Mouse (Mus musculus): Measurements from ENCODE around the gene Tmed10. TPM values are rescaled to one million over a fixed set of nuclear protein-coding genes. Genes with fewer than 3 reads are reported as not detected.

The Tmed10 gene
- polyA plus RNA-seq, 1 experiment from 2014 or later, result 295 TPM

DNA sequence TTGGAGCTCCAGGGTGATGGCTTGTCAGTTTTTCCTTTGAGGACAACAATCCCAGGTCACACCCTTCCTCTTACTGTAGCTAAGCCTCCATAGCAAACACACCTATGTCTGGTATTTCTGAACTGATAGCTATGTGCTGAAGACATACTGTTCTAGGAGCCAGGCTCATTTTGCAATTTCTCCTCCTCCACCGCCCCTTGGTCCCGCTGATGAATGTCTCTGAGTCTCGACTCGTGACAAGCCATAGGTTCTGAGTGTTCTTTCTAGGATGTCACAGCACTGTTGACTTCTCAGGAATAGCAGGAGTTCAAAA lies 23.3 kb upstream of the Tmed10 start:
- ATAC-seq (ENCODE audit: insufficient number of reproducible peaks, low FRiP score, low TSS enrichment, low read depth), result no peak
- Histone ChIP-seq H3K27me3 (ENCODE audit: control insufficient read depth, insufficient read depth, low read length) (no peaks in the 10 kb centered on the region), H3K27ac (replicated peaks; ENCODE audit: low read depth, low read length) (no peak overlapping the region), H3K36me3 (ENCODE audit: control insufficient read depth, insufficient read depth, low read length) (no peaks in the 10 kb centered on the region), H3K4me3 (ENCODE audit: low read depth, low read length) (no peak overlapping the region), H3K9me3 (ENCODE audit: control insufficient read depth, low read length) (no peaks in the 10 kb centered on the region), H3K9ac (ENCODE audit: low read length) (no peak overlapping the region), H3K4me1 (ENCODE audit: control insufficient read depth, insufficient read depth, low read length) (no peaks in the 10 kb centered on the region), H3K4me2 (ENCODE audit: low read depth, severe bottlenecking) (no peak overlapping the region)
- DNase-seq (ENCODE audit: low spot score), result no peak
- WGBS, result 85% methylated on average over 4 of the region's 4 CpGs

DNA sequence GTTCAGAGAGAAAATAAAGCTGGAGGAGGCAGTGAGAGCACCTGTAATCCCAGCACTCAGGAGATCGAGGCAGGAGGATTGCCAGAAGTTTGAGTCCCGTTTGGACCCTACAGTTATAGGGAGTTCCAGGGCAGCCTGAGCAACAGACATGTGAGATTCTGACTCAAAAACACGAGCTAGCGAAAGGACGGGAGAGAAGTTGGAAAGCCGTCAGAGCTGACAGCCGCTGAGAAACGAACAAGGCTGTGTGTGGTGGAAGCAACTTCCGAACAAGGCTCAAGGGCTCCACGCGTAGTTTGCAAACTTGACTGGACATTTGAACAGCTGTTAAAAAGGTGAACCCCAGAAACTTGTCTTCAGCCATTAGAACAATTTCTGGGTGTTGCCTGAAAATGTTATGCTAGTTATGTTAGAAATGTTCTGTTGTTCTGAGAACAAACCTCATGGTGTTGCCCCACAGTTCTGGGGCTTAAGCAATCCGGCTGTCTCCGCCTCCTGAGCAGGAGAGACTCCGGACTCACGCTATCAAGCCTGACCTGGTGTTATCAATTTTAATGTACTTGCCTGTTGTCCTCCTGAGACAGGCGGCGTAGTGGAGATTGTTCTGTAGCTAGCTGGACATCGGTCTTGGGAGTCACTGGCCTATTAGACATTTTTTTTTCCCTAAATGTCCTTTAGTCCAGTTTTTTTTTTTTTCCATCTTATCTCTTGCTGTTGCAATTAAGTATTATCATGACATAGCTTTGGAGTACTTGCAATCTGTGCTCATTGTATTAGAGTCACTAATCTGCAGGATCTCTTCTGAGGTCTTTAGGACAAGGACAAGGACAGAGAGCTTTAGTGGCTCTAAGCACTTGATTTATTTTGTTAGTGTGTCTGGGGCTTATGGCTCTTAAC lies 22.7 kb upstream of the Tmed10 start:
- no peaks in the 10 kb centered on the region for H3K36me3 ChIP-seq (ENCODE audit: control insufficient read depth, insufficient read depth, low read length)
- H3K4me1 ChIP-seq (ENCODE audit: control insufficient read depth, insufficient read depth, low read length), result no peaks in the 10 kb centered on the region
- no peak overlapping the region for H3K4me3 ChIP-seq (ENCODE audit: low read depth, low read length)
- H3K27ac ChIP-seq (replicated peaks; ENCODE audit: low read depth, low read length), result no peak overlapping the region
- no peaks in the 10 kb centered on the region for H3K9me3 ChIP-seq (ENCODE audit: control insufficient read depth, low read length)
- ATAC-seq (ENCODE audit: insufficient number of reproducible peaks, low FRiP score, low TSS enrichment, low read depth) (no peak), DNase-seq (ENCODE audit: low spot score) (no peak)
- H3K27me3 ChIP-seq (ENCODE audit: control insufficient read depth, insufficient read depth, low read length), result no peaks in the 10 kb centered on the region
- no peak overlapping the region for H3K4me2 ChIP-seq (ENCODE audit: low read depth, severe bottlenecking)
- 82% methylated on average over 18 of the region's 18 CpGs for WGBS
- no peak overlapping the region for H3K9ac ChIP-seq (ENCODE audit: low read length)

DNA sequence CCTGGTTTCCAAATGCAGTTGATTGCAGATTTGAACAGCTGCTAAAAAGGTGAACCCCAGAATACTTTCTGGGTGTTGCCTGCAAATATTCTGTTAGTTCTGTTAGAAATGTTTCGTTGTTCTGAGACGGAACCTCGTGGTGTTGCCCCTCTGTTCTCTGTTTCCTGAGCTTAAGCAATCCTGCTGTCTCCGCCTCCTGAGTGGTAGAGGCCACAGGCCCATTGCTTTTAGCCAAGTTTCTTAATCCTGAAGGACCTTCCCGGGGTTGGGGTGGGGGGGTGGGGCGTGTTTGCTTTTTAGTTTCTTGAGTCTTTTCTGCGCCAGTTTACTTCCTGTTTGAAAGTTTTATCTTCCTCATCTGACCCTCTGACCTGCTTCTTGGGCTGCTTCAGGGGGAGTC lies 19.3 kb upstream of the Tmed10 start:
- Histone ChIP-seq H3K36me3 (ENCODE audit: control insufficient read depth, insufficient read depth, low read length) (no peaks in the 10 kb centered on the region), H3K4me3 (ENCODE audit: low read depth, low read length) (no peak overlapping the region), H3K27ac (replicated peaks; ENCODE audit: low read depth, low read length) (no peak overlapping the region), H3K9me3 (ENCODE audit: control insufficient read depth, low read length) (no peaks in the 10 kb centered on the region), H3K4me1 (ENCODE audit: control insufficient read depth, insufficient read depth, low read length) (no peaks in the 10 kb centered on the region), H3K9ac (ENCODE audit: low read length) (no peak overlapping the region), H3K4me2 (ENCODE audit: low read depth, severe bottlenecking) (no peak overlapping the region), H3K27me3 (ENCODE audit: control insufficient read depth, insufficient read depth, low read length) (no peaks in the 10 kb centered on the region)
- no peak for ATAC-seq (ENCODE audit: insufficient number of reproducible peaks, low FRiP score, low TSS enrichment, low read depth)
- 62% methylated on average over 7 of the region's 7 CpGs for WGBS
- DNase-seq (ENCODE audit: low spot score), result no peak

DNA sequence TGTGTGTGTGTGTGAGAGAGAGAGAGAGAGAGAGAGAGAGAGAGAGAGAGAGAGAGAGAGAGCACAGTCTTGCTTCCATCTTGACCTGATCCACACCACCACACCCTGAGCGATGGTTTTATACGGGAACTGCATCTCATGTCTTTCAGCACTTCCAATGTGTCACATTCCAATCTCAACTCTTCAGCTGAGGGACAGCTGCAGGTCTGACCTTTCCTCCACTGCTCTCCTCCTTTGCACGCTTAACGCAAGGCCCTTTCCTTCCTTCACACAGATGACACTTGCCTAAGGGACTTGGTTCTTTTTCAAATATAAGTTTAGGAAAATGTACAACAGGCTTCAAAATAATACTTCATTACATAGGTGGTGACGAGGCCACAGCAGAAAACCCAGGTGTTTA lies 18.9 kb upstream of the Tmed10 start:
- Histone ChIP-seq H3K9me3 (ENCODE audit: control insufficient read depth, low read length) (no peaks in the 10 kb centered on the region), H3K27me3 (ENCODE audit: control insufficient read depth, insufficient read depth, low read length) (no peaks in the 10 kb centered on the region), H3K4me2 (ENCODE audit: low read depth, severe bottlenecking) (no peak overlapping the region), H3K9ac (ENCODE audit: low read length) (no peak overlapping the region), H3K27ac (replicated peaks; ENCODE audit: low read depth, low read length) (no peak overlapping the region), H3K36me3 (ENCODE audit: control insufficient read depth, insufficient read depth, low read length) (no peaks in the 10 kb centered on the region), H3K4me1 (ENCODE audit: control insufficient read depth, insufficient read depth, low read length) (no peaks in the 10 kb centered on the region), H3K4me3 (ENCODE audit: low read depth, low read length) (no peak overlapping the region)
- WGBS, result 80% methylated on average over 5 of the region's 5 CpGs
- no peak for ATAC-seq (ENCODE audit: insufficient number of reproducible peaks, low FRiP score, low TSS enrichment, low read depth)
- DNase-seq (ENCODE audit: low spot score), result no peak

DNA sequence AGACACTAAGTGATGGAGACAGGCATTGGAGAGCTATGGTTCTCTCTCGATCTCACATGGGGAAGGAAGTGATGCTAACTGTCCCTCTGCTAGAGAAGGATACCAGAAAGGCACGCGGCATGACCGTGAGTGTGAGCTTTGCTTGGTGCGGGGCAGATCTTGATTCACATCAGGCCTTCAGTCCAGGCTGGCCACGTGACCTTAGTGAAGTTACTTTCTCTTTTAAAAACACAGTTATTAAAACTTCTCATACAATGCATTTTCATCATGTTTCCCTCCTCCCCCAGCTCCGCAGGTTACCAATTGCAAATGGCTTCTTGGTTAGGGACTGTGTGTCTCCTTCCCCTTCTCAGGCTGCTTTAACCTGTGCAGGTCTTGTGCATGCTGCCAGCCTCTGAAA lies 16.5 kb upstream of the Tmed10 start:
- no peak for ATAC-seq (ENCODE audit: insufficient number of reproducible peaks, low FRiP score, low TSS enrichment, low read depth)

DNA sequence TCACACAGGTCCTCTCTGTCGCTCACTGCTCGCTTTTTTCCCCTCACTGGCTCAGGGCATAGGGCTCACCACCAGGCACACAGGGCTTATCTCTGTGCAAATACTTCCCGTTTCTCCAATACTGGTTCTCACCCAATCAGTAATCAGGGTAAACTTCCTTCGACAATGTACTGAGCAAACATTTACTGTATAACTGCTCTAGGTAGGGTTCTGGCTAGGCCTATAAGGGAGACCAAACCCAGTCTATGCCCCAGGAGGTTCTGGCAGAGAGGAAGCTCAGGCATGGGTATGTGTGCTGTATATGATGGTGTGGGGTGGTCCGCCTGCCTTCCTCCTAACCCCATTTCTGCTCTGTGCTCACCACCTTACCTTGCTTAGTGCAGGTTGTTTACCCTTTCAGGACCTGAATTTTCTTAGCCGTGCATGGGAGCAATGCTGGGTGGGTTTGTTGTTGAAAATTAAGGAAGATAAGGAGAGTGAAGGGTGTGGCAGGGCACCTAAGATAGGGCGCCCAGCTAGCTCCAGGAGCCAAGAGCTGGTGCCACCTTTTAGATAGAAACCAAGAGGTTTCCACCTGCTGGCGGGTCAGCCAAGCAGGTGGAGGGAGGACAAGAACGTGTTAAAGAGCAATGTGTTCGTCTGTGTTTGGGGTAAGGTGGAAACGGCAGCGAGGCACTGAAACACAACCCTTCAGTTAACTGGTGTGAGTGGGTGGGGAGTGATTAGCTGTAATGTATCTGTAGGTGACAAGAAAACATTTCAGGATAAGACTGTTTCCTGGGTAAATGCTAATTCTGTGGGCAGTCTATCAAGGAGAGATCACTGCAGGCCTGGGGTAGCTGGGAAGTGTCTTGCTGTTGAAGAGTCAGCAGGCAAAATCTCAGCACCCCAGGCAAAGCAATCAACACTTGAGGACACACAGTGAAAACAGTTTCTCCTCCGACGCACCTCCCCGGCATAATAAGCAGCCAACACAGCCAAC lies 14.8 kb upstream of the Tmed10 start:
- Histone ChIP-seq H3K9ac (ENCODE audit: low read length) (no peak overlapping the region), H3K36me3 (ENCODE audit: control insufficient read depth, insufficient read depth, low read length) (no peaks in the 10 kb centered on the region), H3K4me1 (ENCODE audit: control insufficient read depth, insufficient read depth, low read length) (no peaks in the 10 kb centered on the region), H3K27me3 (ENCODE audit: control insufficient read depth, insufficient read depth, low read length) (no peaks in the 10 kb centered on the region), H3K4me3 (ENCODE audit: low read depth, low read length) (no peak overlapping the region), H3K9me3 (ENCODE audit: control insufficient read depth, low read length) (no peaks in the 10 kb centered on the region), H3K4me2 (ENCODE audit: low read depth, severe bottlenecking) (no peak overlapping the region), H3K27ac (replicated peaks; ENCODE audit: low read depth, low read length) (no peak overlapping the region)
- ATAC-seq (ENCODE audit: insufficient number of reproducible peaks, low FRiP score, low TSS enrichment, low read depth) (no peak), DNase-seq (ENCODE audit: low spot score) (no peak)
- WGBS, result 76% methylated on average over 15 of the region's 15 CpGs

More for the DNA sequence above, 16.5 kb upstream of the Tmed10 start:
- H3K4me1 ChIP-seq (ENCODE audit: control insufficient read depth, insufficient read depth, low read length), result no peaks in the 10 kb centered on the region
- H3K27me3 ChIP-seq (ENCODE audit: control insufficient read depth, insufficient read depth, low read length), result no peaks in the 10 kb centered on the region
- H3K27ac ChIP-seq (replicated peaks; ENCODE audit: low read depth, low read length), result no peak overlapping the region
- no peaks in the 10 kb centered on the region for H3K36me3 ChIP-seq (ENCODE audit: control insufficient read depth, insufficient read depth, low read length)
- no peak overlapping the region for H3K4me3 ChIP-seq (ENCODE audit: low read depth, low read length)
- H3K9ac ChIP-seq (ENCODE audit: low read length), result no peak overlapping the region
- no peaks in the 10 kb centered on the region for H3K9me3 ChIP-seq (ENCODE audit: control insufficient read depth, low read length)
- no peak overlapping the region for H3K4me2 ChIP-seq (ENCODE audit: low read depth, severe bottlenecking)
- 95% methylated on average over 7 of the region's 7 CpGs for WGBS
- no peak for DNase-seq (ENCODE audit: low spot score)

DNA sequence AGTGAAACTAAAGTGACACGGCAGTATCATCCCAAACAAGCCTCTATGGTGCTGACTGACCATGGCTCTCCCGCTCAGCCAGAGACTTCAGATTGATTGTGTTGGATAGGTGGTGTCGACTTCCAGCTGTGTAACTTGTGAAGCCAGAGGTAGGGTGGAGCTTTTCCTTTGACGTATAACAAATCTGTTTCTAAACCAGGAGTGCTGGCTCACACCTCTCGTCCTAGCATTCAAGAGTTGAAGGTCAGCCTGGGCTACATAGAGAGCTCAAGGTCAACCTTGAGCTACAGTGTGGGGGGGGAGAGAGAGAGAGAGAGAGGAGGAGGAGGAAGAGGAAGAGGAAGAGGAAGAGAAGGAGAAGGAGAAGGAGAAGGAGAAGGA lies 11.3 kb upstream of the Tmed10 start:
- WGBS, result 43% methylated on average over 5 of the region's 5 CpGs
- ATAC-seq (ENCODE audit: insufficient number of reproducible peaks, low FRiP score, low TSS enrichment, low read depth) (no peak), DNase-seq (ENCODE audit: low spot score) (no peak)
- Histone ChIP-seq H3K27me3 (ENCODE audit: control insufficient read depth, insufficient read depth, low read length) (no peaks in the 10 kb centered on the region), H3K36me3 (ENCODE audit: control insufficient read depth, insufficient read depth, low read length) (no peaks in the 10 kb centered on the region), H3K9me3 (ENCODE audit: control insufficient read depth, low read length) (no peaks in the 10 kb centered on the region), H3K9ac (ENCODE audit: low read length) (no peak overlapping the region), H3K4me1 (ENCODE audit: control insufficient read depth, insufficient read depth, low read length) (no peaks in the 10 kb centered on the region), H3K27ac (replicated peaks; ENCODE audit: low read depth, low read length) (no peak overlapping the region), H3K4me2 (ENCODE audit: low read depth, severe bottlenecking) (no peak overlapping the region), H3K4me3 (ENCODE audit: low read depth, low read length) (no peak overlapping the region)

DNA sequence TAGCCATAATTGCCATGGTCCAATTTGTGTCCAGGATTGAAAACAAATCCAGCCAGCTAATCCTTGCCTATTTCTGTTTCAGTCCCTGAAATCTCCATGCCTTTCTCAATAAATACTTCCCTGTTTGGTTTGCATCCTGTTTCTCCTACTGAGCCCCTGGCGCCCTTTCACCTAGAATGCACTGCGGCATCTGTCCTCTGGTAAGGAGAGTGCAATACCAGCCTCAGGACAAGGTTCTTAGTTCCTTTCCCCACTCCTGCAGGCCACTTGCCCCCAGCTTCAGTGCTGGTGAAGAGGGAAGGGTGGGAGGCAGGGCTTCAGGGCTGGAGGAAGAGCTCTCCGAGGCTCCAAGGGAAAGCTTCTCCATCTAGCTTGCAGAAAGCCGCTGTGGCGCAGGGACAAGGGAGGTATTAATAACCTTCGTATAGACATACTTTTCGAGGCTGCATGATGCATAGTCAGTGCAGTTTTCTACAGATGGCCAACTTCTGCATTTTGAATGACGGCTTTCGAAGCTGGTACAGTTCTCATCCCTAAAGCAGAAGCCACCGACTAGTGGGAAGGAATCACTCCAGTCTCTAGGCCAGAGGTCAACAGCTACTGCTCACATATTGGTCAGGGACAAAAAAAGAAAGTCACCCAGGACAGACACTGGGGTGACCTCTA lies 10.8 kb upstream of the Tmed10 start:
- WGBS, result 78% methylated on average over 10 of the region's 10 CpGs
- Histone ChIP-seq H3K27ac (replicated peaks; ENCODE audit: low read depth, low read length) (no peak overlapping the region), H3K9me3 (ENCODE audit: control insufficient read depth, low read length) (no peaks in the 10 kb centered on the region), H3K4me1 (ENCODE audit: control insufficient read depth, insufficient read depth, low read length) (no peaks in the 10 kb centered on the region), H3K27me3 (ENCODE audit: control insufficient read depth, insufficient read depth, low read length) (no peaks in the 10 kb centered on the region), H3K4me2 (ENCODE audit: low read depth, severe bottlenecking) (no peak overlapping the region), H3K9ac (ENCODE audit: low read length) (no peak overlapping the region), H3K4me3 (ENCODE audit: low read depth, low read length) (no peak overlapping the region), H3K36me3 (ENCODE audit: control insufficient read depth, insufficient read depth, low read length) (no peaks in the 10 kb centered on the region)
- ATAC-seq (ENCODE audit: insufficient number of reproducible peaks, low FRiP score, low TSS enrichment, low read depth) (no peak), DNase-seq (ENCODE audit: low spot score) (no peak)

Data from limb, embryonic 11.5 days (tissue).